Mouse (Mus musculus): ENCODE measurements at regions not wholly inside any gene's neighbourhood (a gene's known extent, or its start where the extent isn't known, plus 50 kb on each side); places are given as distances from the start of the nearest gene placed in this dataset. TPM values are rescaled to one million over a fixed set of nuclear protein-coding genes. Genes with fewer than 3 reads are reported as not detected.

DNA sequence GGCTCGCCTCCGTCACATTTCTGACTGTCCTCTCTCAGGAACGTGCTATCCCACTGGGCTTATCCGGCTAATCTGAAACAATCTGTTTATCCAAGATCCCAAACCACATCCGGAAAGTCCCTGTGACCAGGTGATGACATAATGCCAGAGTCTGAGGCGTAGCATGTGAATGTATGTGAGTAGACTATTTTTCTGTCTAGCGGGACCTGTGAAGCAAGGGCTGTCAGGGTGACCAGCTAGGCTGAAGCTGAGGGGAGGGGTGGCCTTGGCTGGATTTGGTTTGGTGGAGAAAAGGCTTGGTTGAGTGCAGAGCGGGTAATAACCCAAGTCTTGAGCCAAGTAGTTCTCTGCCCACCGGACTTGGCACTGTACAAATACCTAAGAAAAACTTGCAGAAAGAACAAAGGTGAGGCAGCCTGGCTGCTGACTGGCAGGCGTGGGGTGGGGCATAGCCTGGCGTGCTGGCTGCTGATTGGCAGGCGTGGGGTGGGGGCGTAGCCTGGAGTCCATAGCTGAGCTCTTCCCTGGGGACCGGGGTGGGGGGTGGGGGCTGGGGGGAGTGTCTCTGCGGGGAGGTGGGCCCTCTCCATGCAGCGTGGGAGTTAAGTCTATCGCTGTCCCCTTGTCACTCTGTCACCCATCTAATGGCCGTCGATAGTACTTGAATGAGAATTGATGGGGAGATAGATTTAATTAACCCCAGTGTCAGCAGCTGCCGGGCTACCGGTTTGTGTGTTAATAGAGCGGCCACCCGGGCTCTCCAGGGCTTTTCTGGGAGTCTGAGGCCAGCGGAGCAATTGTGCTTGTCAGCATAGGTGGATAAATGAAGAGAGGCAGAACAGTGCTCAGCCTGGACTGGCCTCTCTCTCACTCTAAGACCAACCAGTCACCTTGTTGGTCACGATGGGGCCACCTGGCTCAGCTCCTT, 54.2 kb upstream of the Unc5b start:
- 0 out of 2 replicates have a peak, but pooled peaks have one; percentile 29 for ATAC-seq (ENCODE audit: insufficient number of reproducible peaks, low FRiP score, low TSS enrichment, low read depth)
- WGBS = 27% methylated on average over 25 of the region's 25 CpGs
- H3K4me3 ChIP-seq (replicated peaks) = no peak overlapping the region

GRCm38 (mm10) chr10:60884806-60885205, 53.4 kb upstream of the Unc5b start:
- no peak for ATAC-seq (ENCODE audit: insufficient number of reproducible peaks, low FRiP score, low TSS enrichment, low read depth)
- Histone ChIP-seq H3K27ac (replicated peaks) (no peak overlapping the region), H3K36me3 (no peaks in the 10 kb centered on the region), H3K9me3 (replicated peaks) (no peaks in the 10 kb centered on the region), H3K27me3 (no peaks in the 10 kb centered on the region), H3K9ac (no peak overlapping the region), H3K4me1 (0 out of 2 replicates have a peak, but pooled peaks cover 7% of the 10 kb centered on the region), H3K4me2 (replicated peaks) (no peak overlapping the region), H3K4me3 (replicated peaks) (no peak overlapping the region)
- 85% methylated on average over 5 of the region's 5 CpGs for WGBS

More for the DNA sequence above, 54.2 kb upstream of the Unc5b start:
- H3K27ac ChIP-seq (replicated peaks) = no peak overlapping the region
- H3K9me3 ChIP-seq (replicated peaks) = no peaks in the 10 kb centered on the region
- H3K36me3 ChIP-seq = no peaks in the 10 kb centered on the region
- H3K9ac ChIP-seq = no peak overlapping the region
- H3K4me1 ChIP-seq = 0 out of 2 replicates have a peak, but pooled peaks cover 7% of the 10 kb centered on the region
- peak overlapping the region; percentile 24 for H3K4me2 ChIP-seq (replicated peaks)
- H3K27me3 ChIP-seq = no peaks in the 10 kb centered on the region

MicroRNAs in the stretch of these regions (microRNA counts, 519-probe panel; counts per million panel counts)
- not detected for microRNA mmu-miR-466j

Small RNA genes in the stretch of these regions (microRNA-seq; reads per million reads assigned to microRNA genes)
- gene Mir466j (ENCODE audit: borderline number of aligned reads) = not detected
- gene Mir6408 (ENCODE audit: borderline number of aligned reads) = not detected

Data from embryonic facial prominence, embryonic 15.5 days (tissue).